Mouse (Mus musculus) T-helper 17 cell (primary cell): ENCODE measurements around the gene Lgals3.

Experiments
- in situ Hi-C, 2 experiments: fragments of 300-600 bp; cut with MboI, MseI; formaldehyde crosslinking; loops; 1 replicate in 1 of 2; 2 replicates in 1 of 2; pipeline ENCODE4 v1.15.1; 2025; ENCODE audit warnings: high pct_unique_total_duplicates in 2 of 2

Gene Lgals3

GRCm38 (mm10) chr14:47369741-47370140 is 2.2 kb downstream of the Lgals3 start:
- in situ Hi-C loops, result no loop called here

GRCm38 (mm10) chr14:47370790-47371189 is 3.2 kb downstream of the Lgals3 start:
- in situ Hi-C loops, result no loop called here

GRCm38 (mm10) chr14:47371689-47372088 is 4.1 kb downstream of the Lgals3 start:
- in situ Hi-C loops, result no loop called here

GRCm38 (mm10) chr14:47373728-47374678 is 6.5 kb downstream of the Lgals3 start:
- in situ Hi-C loops, result no loop called here

GRCm38 (mm10) chr14:47376526-47376925 is 9.0 kb downstream of the Lgals3 start:
- in situ Hi-C loops, result no loop called here

GRCm38 (mm10) chr14:47378336-47378735 is 10.8 kb downstream of the Lgals3 start:
- in situ Hi-C loops, result no loop called here

GRCm38 (mm10) chr14:47383911-47384310 is 16.4 kb downstream of the Lgals3 start:
- in situ Hi-C loops, result no loop called here

GRCm38 (mm10) chr14:47384653-47385052 is 17.1 kb downstream of the Lgals3 start:
- in situ Hi-C loops, result no loop called here

GRCm38 (mm10) chr14:47386125-47386524 is 18.6 kb downstream of the Lgals3 start:
- in situ Hi-C loops, result no loop called here

- in situ Hi-C loops, result loop anchor here in 1 of 2 experiments (5.0 kb wide), 1 partner anchor 46 kb away; no protein-coding TSS in a partner anchor
Observed at GRCm38 (mm10) chr14:47393354-47394094, 26.0 kb downstream of the Lgals3 start.

- in situ Hi-C loops, result loop anchor here in 1 of 2 experiments (5.0 kb wide), 1 partner anchor 53 kb away; no protein-coding TSS in a partner anchor
Observed at GRCm38 (mm10) chr14:47395007-47395406, 27.5 kb downstream of the Lgals3 start.

- in situ Hi-C loops, result loop anchor here in 1 of 2 experiments (5.0 kb wide), 1 partner anchor 53 kb away; no protein-coding TSS in a partner anchor
Observed at GRCm38 (mm10) chr14:47395462-47396026, 28.0 kb downstream of the Lgals3 start.

GRCm38 (mm10) chr14:47396165-47396652 is 28.7 kb downstream of the Lgals3 start:
- in situ Hi-C loops, result loop anchor here in 1 of 2 experiments (5.0 kb wide), 1 partner anchor 54 kb away; no protein-coding TSS in a partner anchor

- in situ Hi-C loops, result no loop called here
Observed at GRCm38 (mm10) chr14:47402735-47403134, 35.2 kb downstream of the Lgals3 start.

- in situ Hi-C loops, result no loop called here
Observed at GRCm38 (mm10) chr14:47406000-47406399, 38.4 kb downstream of the Lgals3 start.

- in situ Hi-C loops, result no loop called here
Observed at GRCm38 (mm10) chr14:47417346-47417745, 49.8 kb downstream of the Lgals3 start.

- in situ Hi-C loops, result no loop called here
Observed at GRCm38 (mm10) chr14:47417775-47418665, 50.5 kb downstream of the Lgals3 start, which contains the start of gene Dlgap5. Gene Dlgap5 (minus strand): TSS chr14:47418407.

- in situ Hi-C loops, result no loop called here
Observed at GRCm38 (mm10) chr14:47418666-47418991, 51.1 kb downstream of the Lgals3 start.

- in situ Hi-C loops, result no loop called here
Observed at GRCm38 (mm10) chr14:47419034-47419625, 51.6 kb downstream of the Lgals3 start.

- in situ Hi-C loops, result no loop called here
Observed at GRCm38 (mm10) chr14:47419723-47420276, 52.2 kb downstream of the Lgals3 start.
